In the genomic region with DNA sequence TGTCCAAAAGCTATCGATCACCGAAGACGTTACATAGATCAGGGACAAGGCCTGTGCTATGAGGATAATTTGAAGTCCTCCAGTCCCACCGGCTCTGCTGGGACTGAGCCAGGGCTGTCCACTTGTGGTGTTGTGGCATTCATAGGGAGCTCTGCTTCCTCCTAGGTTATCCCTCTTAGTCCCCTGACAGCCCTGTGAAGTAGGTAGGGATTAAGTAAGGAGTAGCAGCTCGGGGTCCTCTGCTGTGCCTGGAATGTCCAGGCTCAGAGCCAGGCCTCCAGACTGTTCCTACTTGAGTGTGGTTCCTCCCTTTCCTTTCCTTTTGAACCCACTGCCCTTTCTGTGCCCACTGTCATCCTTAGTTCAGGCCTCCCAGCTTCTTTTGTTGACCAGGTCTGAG, we compare ENCODE assay signal across 24 mouse cellular contexts. TPM values are rescaled to one million over a fixed set of nuclear protein-coding genes. Genes with fewer than 3 reads are reported as not detected.
DNase-seq lines count a peak whose midpoint lies in the region; ATAC-seq and TF ChIP-seq lines count a peak whose summit lies in the region.
"Had no signal": no experiment of that assay in that cellular context is flagged by ENCODE, and none has a peak within 500 bp of the region (broad histone marks: within the 10 kb centered on the region; RNA-seq: fewer than 3 reads in every experiment).

No protein-coding gene starts in this region.

- ATAC-seq in heart, embryonic 11.5 days (replicated peaks; ENCODE audit: insufficient number of reproducible peaks, low FRiP score, low TSS enrichment), result no peak; the same call in 1 of the 2 replicates
- peak; percentile 75; the same call in 1 of the 2 replicates for ATAC-seq in heart, embryonic 14.5 days (ENCODE audit: insufficient number of reproducible peaks, insufficient read depth, low FRiP score, low read depth)
- ATAC-seq in heart, postnatal 0 days (ENCODE audit: insufficient read depth, low read depth), result peak; percentile 54
- ATAC-seq: CD4-positive, CD25-positive, alpha-beta regulatory T cell, adult 4 months; forebrain, embryonic 14.5 days; forebrain, postnatal 0 days; intestine, postnatal 0 days had no signal

- no peaks in the 10 kb centered on the region for H3K27me3 ChIP-seq in heart, embryonic 11.5 days (ENCODE audit: control insufficient read depth, insufficient read depth, low read length)
- no peaks in the 10 kb centered on the region for H3K27me3 ChIP-seq in heart, embryonic 14.5 days (ENCODE audit: control insufficient read depth, insufficient read depth, low read length)
- H3K27me3 ChIP-seq in heart, postnatal 0 days (ENCODE audit: control insufficient read depth, insufficient read depth, low read length), result no peaks in the 10 kb centered on the region
- H3K27me3 ChIP-seq: embryonic facial prominence, embryonic 12.5 days; embryonic facial prominence, embryonic 15.5 days; hindbrain, embryonic 12.5 days had no signal

- peak overlapping the region; percentile 5; the same call in 1 of the 2 replicates for H3K27ac ChIP-seq in heart, embryonic 11.5 days (ENCODE audit: low read depth, low read length)
- peak overlapping the region; percentile 53 to 75 for H3K27ac ChIP-seq in heart, embryonic 14.5 days (replicated peaks in 1 of 2; ENCODE audit: control insufficient read depth in 1 of 2, insufficient read depth in 1 of 2, low read depth in 2 of 2, low read length in 2 of 2)
- H3K27ac ChIP-seq in heart, postnatal 0 days (ENCODE audit: low read depth), result peak overlapping the region; percentile 49
- H3K27ac ChIP-seq: embryonic facial prominence, embryonic 12.5 days; embryonic facial prominence, embryonic 15.5 days; gastrocnemius, adult 2 months; hindbrain, embryonic 12.5 days; hindbrain, embryonic 15.5 days had no signal

- no peaks in the 10 kb centered on the region for H3K36me3 ChIP-seq in heart, embryonic 11.5 days (ENCODE audit: control insufficient read depth, insufficient read depth, low read length)
- 0 out of 2 replicates have a peak, but pooled peaks cover 6% of the 10 kb centered on the region for H3K36me3 ChIP-seq in heart, embryonic 14.5 days (ENCODE audit: control insufficient read depth, insufficient read depth, low read length)
- H3K36me3 ChIP-seq in heart, postnatal 0 days (replicated peaks; ENCODE audit: control insufficient read depth, insufficient read depth, low read length), result no peaks in the 10 kb centered on the region
- H3K36me3 ChIP-seq: embryonic facial prominence, embryonic 12.5 days; embryonic facial prominence, embryonic 15.5 days; hindbrain, embryonic 12.5 days; hindbrain, embryonic 15.5 days had no signal

- H3K9ac ChIP-seq in heart, embryonic 11.5 days (ENCODE audit: low read depth, low read length), result no peak overlapping the region
- 0 out of 2 replicates have a peak overlapping the region, but pooled peaks have one; percentile 16 for H3K9ac ChIP-seq in heart, embryonic 14.5 days (ENCODE audit: low read length)
- no peak overlapping the region for H3K9ac ChIP-seq in heart, postnatal 0 days (replicated peaks; ENCODE audit: low read depth, low read length)
- H3K9ac ChIP-seq: embryonic facial prominence, embryonic 15.5 days; forebrain, postnatal 0 days; hindbrain, embryonic 12.5 days; hindbrain, embryonic 15.5 days had no signal

- no peak overlapping the region for H3K4me2 ChIP-seq in heart, embryonic 11.5 days
- H3K4me2 ChIP-seq in heart, embryonic 14.5 days (ENCODE audit: low read length), result peak overlapping the region; percentile 8; the same call in 1 of the 2 replicates
- H3K4me2 ChIP-seq in heart, postnatal 0 days (ENCODE audit: low read depth, low read length), result no peak overlapping the region
- H3K4me2 ChIP-seq: embryonic facial prominence, embryonic 12.5 days; embryonic facial prominence, embryonic 15.5 days; hindbrain, embryonic 12.5 days; hindbrain, embryonic 15.5 days had no signal

- H3K4me3 ChIP-seq in heart, embryonic 11.5 days (ENCODE audit: low read depth, low read length), result no peak overlapping the region
- H3K4me3 ChIP-seq in heart, embryonic 14.5 days (ENCODE audit: control insufficient read depth in 1 of 2, insufficient read depth in 1 of 2, low read depth in 1 of 2, low read length in 2 of 2), result no peak overlapping the region
- H3K4me3 ChIP-seq in heart, postnatal 0 days (ENCODE audit: low read depth, low read length), result no peak overlapping the region
- H3K4me3 ChIP-seq: embryonic facial prominence, embryonic 12.5 days; embryonic facial prominence, embryonic 15.5 days; gastrocnemius, adult 2 months; hindbrain, embryonic 12.5 days; hindbrain, embryonic 15.5 days had no signal

- DNase-seq in heart, postnatal 36 days, result no peak
- DNase-seq in heart, adult 18-20 months, result no peak
- no peak for DNase-seq in heart, postnatal 0 days (ENCODE audit: low spot score)
- DNase-seq in heart, postnatal 4 days, result no peak
- DNase-seq: adrenal gland, adult 2 months; adrenal gland, postnatal 14 days; cerebellum, adult 11 months; cerebellum, adult 2 months; cerebellum, adult 9-11 months; cerebellum, postnatal 25 days; forebrain, postnatal 0 days; gastrocnemius, adult 2 months; gastrocnemius, postnatal 14 days; kidney, adult 2 months had no signal

- intact Hi-C loops in heart, postnatal 36 days (cut with DNase I), result no loop called here

- no peak for TF ChIP-seq CTCF in heart, postnatal 0 days (IDR thresholded peaks at IDR 0.05; ENCODE audit: low read depth)

- no peaks in the 10 kb centered on the region for H3K9me3 ChIP-seq in heart, embryonic 11.5 days (replicated peaks; ENCODE audit: control insufficient read depth, low read length)
- no peaks in the 10 kb centered on the region for H3K9me3 ChIP-seq in heart, embryonic 14.5 days (ENCODE audit: control insufficient read depth, low read length)
- no peaks in the 10 kb centered on the region for H3K9me3 ChIP-seq in heart, postnatal 0 days (replicated peaks; ENCODE audit: control insufficient read depth, low read length)
- H3K9me3 ChIP-seq: embryonic facial prominence, embryonic 12.5 days; embryonic facial prominence, embryonic 15.5 days; hindbrain, embryonic 12.5 days; hindbrain, embryonic 15.5 days had no signal

- TF ChIP-seq EP300 in heart, postnatal 0 days (IDR thresholded peaks at IDR 0.05; ENCODE audit: low read depth), result no peak

- 77% methylated on average over 5 of the region's 5 CpGs for WGBS in heart, embryonic 11.5 days (ENCODE audit: insufficient replicate concordance)
- WGBS in heart, embryonic 14.5 days, result 42% methylated on average over 5 of the region's 5 CpGs
- 32% methylated on average over 5 of the region's 5 CpGs for WGBS in heart, postnatal 0 days

- peaks cover 13% of the 10 kb centered on the region for H3K4me1 ChIP-seq in heart, embryonic 11.5 days (ENCODE audit: control insufficient read depth, insufficient read depth, low read length)
- peaks cover 14 to 38% of the 10 kb centered on the region in 2 experiments for H3K4me1 ChIP-seq in heart, embryonic 14.5 days (ENCODE audit: control insufficient read depth in 2 of 2, insufficient read depth in 2 of 2, low read length in 2 of 2)
- peaks cover 22% of the 10 kb centered on the region for H3K4me1 ChIP-seq in heart, postnatal 0 days (ENCODE audit: control insufficient read depth, insufficient read depth)
- H3K4me1 ChIP-seq: hindbrain, embryonic 12.5 days; hindbrain, embryonic 15.5 days had no signal

RNA-seq across cellular contexts. Expression of a gene that starts 10.5 kb away (rescaled TPM):
- polyA plus RNA-seq in heart, embryonic 11.5 days (2014; fragmentation: Nextera tagmentation; extraction: Ambion mirVana), result 25.0 and 36.4 TPM in 2 replicates
- total RNA-seq in heart, postnatal 36 days (2021), result 100 to 1,000 TPM; 216 to 224 TPM
- 52.0 and 55.2 TPM in 2 replicates for polyA plus RNA-seq in heart, embryonic 14.5 days (2014; fragmentation: Nextera tagmentation; extraction: Ambion mirVana)
- total RNA-seq in heart, adult 18-20 months (2021), result 100 to 1,000 TPM; 175 to 184 TPM
- total RNA-seq in heart, postnatal 0 days (2014; rRNA removed; ENCODE audit: low replicate concordance), result 328 and 340 TPM in 2 replicates
- 58.5 and 65.2 TPM in 2 replicates for polyA plus RNA-seq in heart, postnatal 0 days (2015; fragmentation: Nextera tagmentation; extraction: Ambion mirVana)
- 100 to 1,000 TPM; 265 to 287 TPM for total RNA-seq in heart, postnatal 4 days (2021)
- total RNA-seq: hematopoietic stem cell, adult 5-6 weeks had no signal

Comparison
In these comparisons a context has a peak if more than half of its experiments do, and no peak if none do; other contexts are left out.
1. H3K27ac ChIP-seq: peak in every context shown above with its lines; median percentile 64 in heart, embryonic 14.5 days; 49 in heart, postnatal 0 days; 5 in heart, embryonic 11.5 days.